Mouse (Mus musculus): ENCODE measurements at regions not wholly inside any gene's neighbourhood (a gene's known extent, or its start where the extent isn't known, plus 50 kb on each side); places are given as distances from the start of the nearest gene placed in this dataset.

GRCm38 (mm10) chr1:142730259-142730658 lies 910.2 kb upstream of the B3galt2 start:
- Histone ChIP-seq H3K27ac (ENCODE audit: low read depth, low read length) (no peak overlapping the region), H3K9ac (ENCODE audit: low read depth, low read length) (no peak overlapping the region), H3K4me1 (ENCODE audit: control insufficient read depth, insufficient read depth, low read length) (no peaks in the 10 kb centered on the region), H3K4me3 (ENCODE audit: low read length) (no peak overlapping the region), H3K4me2 (replicated peaks; ENCODE audit: low read depth, low read length) (no peak overlapping the region), H3K27me3 (ENCODE audit: control insufficient read depth, insufficient read depth, low read length) (no peaks in the 10 kb centered on the region), H3K9me3 (ENCODE audit: control insufficient read depth, low read length) (no peaks in the 10 kb centered on the region), H3K36me3 (ENCODE audit: control insufficient read depth, insufficient read depth, low read length) (no peaks in the 10 kb centered on the region)
- ATAC-seq (ENCODE audit: low FRiP score, low TSS enrichment): no peak

- ATAC-seq (ENCODE audit: low FRiP score, low TSS enrichment): no peak
- no peaks in the 10 kb centered on the region for H3K27me3 ChIP-seq (ENCODE audit: control insufficient read depth, insufficient read depth, low read length)
- no peak overlapping the region for H3K9ac ChIP-seq (ENCODE audit: low read depth, low read length)
- H3K4me3 ChIP-seq (ENCODE audit: low read length): no peak overlapping the region
- H3K36me3 ChIP-seq (ENCODE audit: control insufficient read depth, insufficient read depth, low read length): no peaks in the 10 kb centered on the region
- H3K27ac ChIP-seq (ENCODE audit: low read depth, low read length): no peak overlapping the region
- H3K9me3 ChIP-seq (ENCODE audit: control insufficient read depth, low read length): no peaks in the 10 kb centered on the region
- no peaks in the 10 kb centered on the region for H3K4me1 ChIP-seq (ENCODE audit: control insufficient read depth, insufficient read depth, low read length)
- H3K4me2 ChIP-seq (replicated peaks; ENCODE audit: low read depth, low read length): no peak overlapping the region
Observed at GRCm38 (mm10) chr1:142734108-142734507, 906.4 kb upstream of the B3galt2 start.

GRCm38 (mm10) chr1:142738376-142738775 lies 902.1 kb upstream of the B3galt2 start:
- Histone ChIP-seq H3K27me3 (ENCODE audit: control insufficient read depth, insufficient read depth, low read length) (no peaks in the 10 kb centered on the region), H3K36me3 (ENCODE audit: control insufficient read depth, insufficient read depth, low read length) (no peaks in the 10 kb centered on the region), H3K9me3 (ENCODE audit: control insufficient read depth, low read length) (no peaks in the 10 kb centered on the region), H3K4me3 (ENCODE audit: low read length) (no peak overlapping the region), H3K27ac (ENCODE audit: low read depth, low read length) (no peak overlapping the region), H3K4me2 (replicated peaks; ENCODE audit: low read depth, low read length) (no peak overlapping the region), H3K9ac (ENCODE audit: low read depth, low read length) (no peak overlapping the region), H3K4me1 (ENCODE audit: control insufficient read depth, insufficient read depth, low read length) (no peaks in the 10 kb centered on the region)
- 78% methylated on average over 2 of the region's 2 CpGs for WGBS
- no peak for ATAC-seq (ENCODE audit: low FRiP score, low TSS enrichment)

GRCm38 (mm10) chr1:142742307-142742706 lies 898.2 kb upstream of the B3galt2 start:
- ATAC-seq (ENCODE audit: low FRiP score, low TSS enrichment): peak; percentile 83

GRCm38 (mm10) chr1:142771010-142771409 lies 869.5 kb upstream of the B3galt2 start:
- H3K4me2 ChIP-seq (replicated peaks; ENCODE audit: low read depth, low read length): no peak overlapping the region
- no peak overlapping the region for H3K4me3 ChIP-seq (ENCODE audit: low read length)
- no peaks in the 10 kb centered on the region for H3K36me3 ChIP-seq (ENCODE audit: control insufficient read depth, insufficient read depth, low read length)
- no peaks in the 10 kb centered on the region for H3K4me1 ChIP-seq (ENCODE audit: control insufficient read depth, insufficient read depth, low read length)
- H3K27ac ChIP-seq (ENCODE audit: low read depth, low read length): no peak overlapping the region
- no peak for ATAC-seq (ENCODE audit: low FRiP score, low TSS enrichment)
- no peaks in the 10 kb centered on the region for H3K27me3 ChIP-seq (ENCODE audit: control insufficient read depth, insufficient read depth, low read length)
- H3K9me3 ChIP-seq (ENCODE audit: control insufficient read depth, low read length): no peaks in the 10 kb centered on the region
- H3K9ac ChIP-seq (ENCODE audit: low read depth, low read length): no peak overlapping the region
- WGBS: 97% methylated on average over 2 of the region's 2 CpGs

More at GRCm38 (mm10) chr1:142742307-142742706, 898.2 kb upstream of the B3galt2 start:
- Histone ChIP-seq H3K4me3 (ENCODE audit: low read length) (no peak overlapping the region), H3K9me3 (ENCODE audit: control insufficient read depth, low read length) (no peaks in the 10 kb centered on the region), H3K27ac (ENCODE audit: low read depth, low read length) (no peak overlapping the region), H3K36me3 (ENCODE audit: control insufficient read depth, insufficient read depth, low read length) (no peaks in the 10 kb centered on the region), H3K4me1 (ENCODE audit: control insufficient read depth, insufficient read depth, low read length) (no peaks in the 10 kb centered on the region), H3K27me3 (ENCODE audit: control insufficient read depth, insufficient read depth, low read length) (no peaks in the 10 kb centered on the region), H3K4me2 (replicated peaks; ENCODE audit: low read depth, low read length) (no peak overlapping the region), H3K9ac (ENCODE audit: low read depth, low read length) (no peak overlapping the region)
- 18% methylated on average over 2 of the region's 2 CpGs for WGBS

Data from kidney, embryonic 14.5 days (tissue).